Mouse (Mus musculus): Measurements from ENCODE around the gene Prr29. TPM values are rescaled to one million over a fixed set of nuclear protein-coding genes. Genes with fewer than 3 reads are reported as not detected.

Prr29 gene
- polyA plus RNA-seq, 1 experiment from 2014 or later: 0.60 TPM

- Histone ChIP-seq H3K36me3 (ENCODE audit: control insufficient read depth, insufficient read depth, low read length) (peaks cover 8% of the 10 kb centered on the region; the same call in 1 of the 2 replicates), H3K4me2 (ENCODE audit: low read length) (no peak overlapping the region), H3K9ac (ENCODE audit: low read length) (no peak overlapping the region), H3K27me3 (replicated peaks; ENCODE audit: control insufficient read depth, insufficient read depth, low read length) (no peaks in the 10 kb centered on the region), H3K27ac (ENCODE audit: low read depth) (no peak overlapping the region), H3K4me3 (ENCODE audit: low read depth, low read length) (no peak overlapping the region), H3K4me1 (replicated peaks; ENCODE audit: control insufficient read depth, insufficient read depth, low read length) (no peaks in the 10 kb centered on the region), H3K9me3 (ENCODE audit: control insufficient read depth, low read length) (no peaks in the 10 kb centered on the region)
- DNase-seq (ENCODE audit: low spot score) (no peak), ATAC-seq (replicated peaks; ENCODE audit: low FRiP score, low TSS enrichment, low read depth) (no peak)
- 65% methylated on average over 9 of the region's 9 CpGs for WGBS
These were observed 54.2 kb downstream of the Prr29 start for GRCm38 (mm10) chr11:106419262-106420102.

DNA sequence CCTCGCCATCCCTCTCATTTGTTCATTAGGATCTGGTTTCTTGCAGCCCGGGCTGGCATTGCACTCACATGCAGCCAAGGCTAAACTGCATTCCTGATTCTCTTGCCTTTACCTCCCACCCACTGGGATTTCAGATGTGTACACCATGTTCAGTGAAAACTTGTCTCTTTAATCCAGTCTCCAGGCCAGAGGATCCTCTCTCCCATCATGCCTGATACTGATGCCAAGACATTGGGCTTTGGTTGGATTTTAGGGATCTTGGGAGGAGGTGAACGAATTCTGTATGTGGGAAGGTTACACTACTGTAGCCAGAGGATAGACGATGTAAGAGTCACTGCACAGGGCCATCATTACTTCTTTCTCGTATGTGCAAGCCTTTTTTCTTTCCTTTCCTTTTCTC is 59.9 kb downstream of the Prr29 start:
- Histone ChIP-seq H3K27me3 (replicated peaks; ENCODE audit: control insufficient read depth, insufficient read depth, low read length) (no peaks in the 10 kb centered on the region), H3K4me2 (ENCODE audit: low read length) (no peak overlapping the region), H3K9ac (ENCODE audit: low read length) (no peak overlapping the region), H3K9me3 (ENCODE audit: control insufficient read depth, low read length) (no peaks in the 10 kb centered on the region), H3K4me1 (replicated peaks; ENCODE audit: control insufficient read depth, insufficient read depth, low read length) (no peaks in the 10 kb centered on the region), H3K36me3 (ENCODE audit: control insufficient read depth, insufficient read depth, low read length) (peaks cover 8% of the 10 kb centered on the region; the same call in 1 of the 2 replicates), H3K27ac (ENCODE audit: low read depth) (no peak overlapping the region), H3K4me3 (ENCODE audit: low read depth, low read length) (no peak overlapping the region)
- 85% methylated on average over 5 of the region's 5 CpGs for WGBS
- ATAC-seq (replicated peaks; ENCODE audit: low FRiP score, low TSS enrichment, low read depth) (no peak), DNase-seq (ENCODE audit: low spot score) (no peak)

DNA sequence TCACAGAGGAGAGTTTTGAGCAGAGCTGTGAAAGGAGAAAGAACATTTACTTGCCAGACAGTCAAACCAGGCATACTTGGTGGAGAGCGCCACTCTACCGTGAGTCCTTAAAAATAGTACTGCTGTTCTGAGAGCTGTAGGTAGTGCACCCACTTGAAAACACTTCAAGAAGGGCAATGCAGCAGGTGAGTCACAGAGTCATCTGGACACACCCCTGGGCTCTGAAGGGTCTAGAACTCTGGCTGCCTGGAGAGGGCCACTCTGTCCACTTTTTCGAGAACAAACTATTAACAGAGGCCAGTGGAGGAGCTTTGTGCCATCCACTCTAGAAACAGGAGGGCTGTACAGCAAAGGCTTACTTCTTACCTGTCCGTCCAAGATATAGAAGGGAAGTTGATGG is 61.2 kb downstream of the Prr29 start:
- Histone ChIP-seq H3K9me3 (ENCODE audit: control insufficient read depth, low read length) (no peaks in the 10 kb centered on the region), H3K4me1 (replicated peaks; ENCODE audit: control insufficient read depth, insufficient read depth, low read length) (no peaks in the 10 kb centered on the region), H3K9ac (ENCODE audit: low read length) (no peak overlapping the region), H3K4me2 (ENCODE audit: low read length) (no peak overlapping the region), H3K36me3 (ENCODE audit: control insufficient read depth, insufficient read depth, low read length) (peaks cover 8% of the 10 kb centered on the region; the same call in 1 of the 2 replicates), H3K27ac (ENCODE audit: low read depth) (no peak overlapping the region), H3K27me3 (replicated peaks; ENCODE audit: control insufficient read depth, insufficient read depth, low read length) (no peaks in the 10 kb centered on the region), H3K4me3 (ENCODE audit: low read depth, low read length) (no peak overlapping the region)
- 87% methylated on average over 4 of the region's 4 CpGs for WGBS
- no peak for DNase-seq (ENCODE audit: low spot score)
- ATAC-seq (replicated peaks; ENCODE audit: low FRiP score, low TSS enrichment, low read depth): no peak

Other genes starting within 250 kb of the Prr29 start
- not detected in 2 replicates for gene Gm10840, start 204.6 kb upstream of the Prr29 start, polyA plus RNA-seq (2014; fragmentation: Nextera tagmentation; extraction: Ambion mirVana)
- 129 and 153 TPM in 2 replicates for gene Limd2, start 204.6 kb upstream of the Prr29 start, polyA plus RNA-seq (2014; fragmentation: Nextera tagmentation; extraction: Ambion mirVana)
- gene Strada, start 163.3 kb upstream of the Prr29 start, polyA plus RNA-seq (2014; fragmentation: Nextera tagmentation; extraction: Ambion mirVana): 20.6 and 25.1 TPM in 2 replicates
- 64.4 and 76.1 TPM in 2 replicates for gene Ccdc47, start 149.1 kb upstream of the Prr29 start, polyA plus RNA-seq (2014; fragmentation: Nextera tagmentation; extraction: Ambion mirVana)
- 66.5 and 80.8 TPM in 2 replicates for gene Ddx42, start 148.5 kb upstream of the Prr29 start, polyA plus RNA-seq (2014; fragmentation: Nextera tagmentation; extraction: Ambion mirVana)
- 65.1 and 69.9 TPM in 2 replicates for gene Ftsj3, start 109.4 kb upstream of the Prr29 start, polyA plus RNA-seq (2014; fragmentation: Nextera tagmentation; extraction: Ambion mirVana)
- gene Psmc5, start 109.3 kb upstream of the Prr29 start, polyA plus RNA-seq (2014; fragmentation: Nextera tagmentation; extraction: Ambion mirVana): 248 and 256 TPM in 2 replicates
- gene Smarcd2, start 92.5 kb upstream of the Prr29 start, polyA plus RNA-seq (2014; fragmentation: Nextera tagmentation; extraction: Ambion mirVana): 64.4 and 72.4 TPM in 2 replicates
- 0.16 and 0.26 TPM in 2 replicates for gene Tcam1, start 88.8 kb upstream of the Prr29 start, polyA plus RNA-seq (2014; fragmentation: Nextera tagmentation; extraction: Ambion mirVana)
- not detected in 2 replicates for gene Gh, start 63.6 kb upstream of the Prr29 start, polyA plus RNA-seq (2014; fragmentation: Nextera tagmentation; extraction: Ambion mirVana)
- 3.8 and 4.2 TPM in 2 replicates for gene Cd79b, start 50.7 kb upstream of the Prr29 start, polyA plus RNA-seq (2014; fragmentation: Nextera tagmentation; extraction: Ambion mirVana)
- gene Scn4a, start 12.2 kb upstream of the Prr29 start, polyA plus RNA-seq (2014; fragmentation: Nextera tagmentation; extraction: Ambion mirVana): 0.04 TPM in 1 of 2 replicates, not detected in the other
- gene Icam2, start 22.6 kb downstream of the Prr29 start, polyA plus RNA-seq (2014; fragmentation: Nextera tagmentation; extraction: Ambion mirVana): 41.6 and 50.5 TPM in 2 replicates
- 7.1 and 7.6 TPM in 2 replicates for gene Ern1, start 122.4 kb downstream of the Prr29 start, polyA plus RNA-seq (2014; fragmentation: Nextera tagmentation; extraction: Ambion mirVana)
- 8.9 and 11.6 TPM in 2 replicates for gene Tex2, start 248.0 kb downstream of the Prr29 start, polyA plus RNA-seq (2014; fragmentation: Nextera tagmentation; extraction: Ambion mirVana)

All from intestine, embryonic 14.5 days (tissue).